Mouse (Mus musculus) liver, postnatal 0 days (tissue): ENCODE data around the gene Itln1.

Experiments
- CTCF ChIP-seq: sonication (generic); IDR thresholded peaks from 2 replicates; pipeline ENCODE4 v1.5.1; 2016; ENCODE audit warnings: antibody characterized with exemption, low read depth
- EP300 ChIP-seq: IDR thresholded peaks from 2 replicates; pipeline ENCODE4 v1.6.1; 2016; ENCODE audit warnings: antibody characterized with exemption, low read depth, mild to moderate bottlenecking

DNA sequence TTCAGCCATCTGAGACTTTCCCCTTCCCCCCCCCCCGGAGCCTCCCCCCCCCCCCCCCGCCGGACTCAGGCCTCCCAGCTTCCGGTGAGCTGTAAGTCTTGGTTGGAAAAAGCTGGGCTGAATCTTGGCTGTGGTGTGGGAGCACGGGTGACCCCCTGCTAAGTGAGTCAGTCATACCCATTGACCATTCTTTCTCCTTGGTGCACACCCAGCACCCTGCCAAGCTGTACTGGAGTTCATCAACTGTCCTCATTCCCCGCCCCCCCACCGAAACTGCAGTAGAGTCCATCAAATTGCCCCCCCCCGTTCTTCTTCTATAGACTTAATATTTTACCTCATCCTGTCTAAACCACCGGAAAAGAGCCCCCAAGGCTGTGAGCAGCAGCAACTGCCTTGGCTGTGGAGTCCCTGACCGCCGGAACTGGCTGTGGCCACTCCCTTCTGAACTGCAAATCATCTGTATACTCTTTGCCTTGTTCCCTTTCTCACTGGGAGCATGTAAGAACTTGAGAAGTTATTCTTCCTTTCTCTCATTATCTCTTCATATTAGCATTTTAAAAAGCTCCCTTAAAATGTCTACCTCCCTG is 26.6 kb upstream of the Itln1 start:
- no peak for TF ChIP-seq CTCF
- TF ChIP-seq EP300, result no peak
